Mouse (Mus musculus) limb, embryonic 10.5 days (tissue): ENCODE measurements around the gene Olfr1393. TPM values are rescaled to one million over a fixed set of nuclear protein-coding genes. Genes with fewer than 3 reads are reported as not detected.

Experiments used
- DNase-seq: peaks from one replicate; pipeline ENCODE4 v3.0.0-alpha.2; 2017; ENCODE audit warnings: low spot score
- H3K27ac ChIP-seq: fragments of 300-500 bp; sonication (generic); 2 replicates; pipeline ENCODE4 v1.5.1; 2016; ENCODE audit warnings: mild to moderate bottlenecking
- H3K27me3 ChIP-seq: fragments of 300-500 bp; sonication (generic); 2 replicates; pipeline ENCODE4 v1.6.1; 2016; ENCODE audit warnings: low read depth, mild to moderate bottlenecking; ENCODE audit not compliant: poor library complexity, severe bottlenecking
- H3K36me3 ChIP-seq: fragments of 300-500 bp; sonication (generic); 2 replicates; pipeline ENCODE4 v1.6.1; 2016; ENCODE audit warnings: mild to moderate bottlenecking, moderate library complexity
- H3K4me1 ChIP-seq: fragments of 300-500 bp; sonication (generic); 2 replicates; pipeline ENCODE4 v1.6.1; 2016
- H3K4me3 ChIP-seq: fragments of 300-500 bp; sonication (generic); 2 replicates; pipeline ENCODE4 v1.5.1; 2016; ENCODE audit warnings: mild to moderate bottlenecking, moderate library complexity
- H3K9me3 ChIP-seq: fragments of 300-500 bp; sonication (generic); replicated peaks from 2 replicates; pipeline ENCODE4 v1.6.1; 2016; ENCODE audit warnings: mild to moderate bottlenecking
- WGBS: fragments of 180-500 bp; shearing (Covaris S2); methylation state at CpG from one replicate; pipeline ENCODE4 v1.1.7; 2016; 5-methylcytosine and 5-hydroxymethylcytosine counted together
- polyA plus RNA-seq: library from polyadenylated mRNA; unstranded; fragments of >200 nt; fragmentation: Nextera tagmentation; extraction: Ambion mirVana; gene quantifications from 2 replicates; pipeline ENCODE4 v1.2.1, GENCODE M21; 2016

The Olfr1393 gene
- not detected in 2 replicates for polyA plus RNA-seq

DNA sequence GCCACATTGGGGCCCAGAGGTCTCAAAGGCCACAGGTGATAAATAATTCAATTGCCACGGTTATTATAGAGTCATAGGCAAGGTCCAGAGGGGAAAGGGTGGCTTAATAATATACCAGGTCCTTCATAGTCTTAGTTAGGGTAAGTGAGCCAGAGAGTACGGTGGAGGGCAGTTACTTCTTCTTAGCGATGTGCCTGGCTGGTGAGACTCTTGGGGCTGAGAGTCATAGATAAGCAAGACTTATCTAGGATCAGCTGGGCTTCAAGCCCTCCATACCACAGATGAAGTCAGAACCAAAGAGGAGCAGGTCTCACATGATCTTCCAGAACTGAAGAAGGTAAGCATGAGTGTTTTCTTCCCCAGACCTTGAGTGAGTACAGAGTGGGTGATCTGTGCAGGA lies at the start of gene Olfr1393:
Gene Olfr1393 (plus strand): TSS at position 83 of the 400 bp plus-strand sequence.
- Histone ChIP-seq H3K27me3 (no peaks in the 10 kb centered on the region), H3K4me3 (no peak within 1 kb of the TSS), H3K36me3 (no peaks in the 10 kb centered on the region), H3K4me1 (no peaks in the 10 kb centered on the region), H3K9me3 (no peaks in the 10 kb centered on the region), H3K27ac (no peak within 1 kb of the TSS)
- WGBS: 84% methylated on average over 3 of the region's 3 CpGs
- DNase-seq: no peak

DNA sequence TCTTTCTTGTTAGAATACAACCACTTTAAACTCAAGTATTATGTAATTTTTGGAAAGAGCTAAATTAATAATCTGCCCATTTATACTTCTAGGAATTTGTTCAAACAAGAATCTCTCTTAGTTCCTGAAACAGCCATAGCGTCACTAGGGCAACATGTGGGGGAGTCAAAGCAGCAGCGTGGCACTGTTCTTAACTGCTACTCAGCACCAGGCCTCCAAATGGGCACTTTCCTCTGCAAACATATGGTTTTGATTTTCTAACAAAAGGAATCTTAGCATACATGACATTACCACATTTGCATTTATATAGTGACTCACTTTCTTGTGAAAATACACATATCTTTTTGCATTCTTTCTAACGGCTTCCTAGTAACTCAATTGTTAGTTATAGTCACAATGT lies 45.3 kb upstream of the Olfr1393 start:
- no peaks in the 10 kb centered on the region for H3K36me3 ChIP-seq
- H3K9me3 ChIP-seq: no peaks in the 10 kb centered on the region
- H3K4me3 ChIP-seq: no peak overlapping the region
- H3K4me1 ChIP-seq: no peaks in the 10 kb centered on the region
- no peaks in the 10 kb centered on the region for H3K27me3 ChIP-seq
- no peak overlapping the region for H3K27ac ChIP-seq
- WGBS: 85% methylated on average over 3 of the region's 3 CpGs
- no peak for DNase-seq

DNA sequence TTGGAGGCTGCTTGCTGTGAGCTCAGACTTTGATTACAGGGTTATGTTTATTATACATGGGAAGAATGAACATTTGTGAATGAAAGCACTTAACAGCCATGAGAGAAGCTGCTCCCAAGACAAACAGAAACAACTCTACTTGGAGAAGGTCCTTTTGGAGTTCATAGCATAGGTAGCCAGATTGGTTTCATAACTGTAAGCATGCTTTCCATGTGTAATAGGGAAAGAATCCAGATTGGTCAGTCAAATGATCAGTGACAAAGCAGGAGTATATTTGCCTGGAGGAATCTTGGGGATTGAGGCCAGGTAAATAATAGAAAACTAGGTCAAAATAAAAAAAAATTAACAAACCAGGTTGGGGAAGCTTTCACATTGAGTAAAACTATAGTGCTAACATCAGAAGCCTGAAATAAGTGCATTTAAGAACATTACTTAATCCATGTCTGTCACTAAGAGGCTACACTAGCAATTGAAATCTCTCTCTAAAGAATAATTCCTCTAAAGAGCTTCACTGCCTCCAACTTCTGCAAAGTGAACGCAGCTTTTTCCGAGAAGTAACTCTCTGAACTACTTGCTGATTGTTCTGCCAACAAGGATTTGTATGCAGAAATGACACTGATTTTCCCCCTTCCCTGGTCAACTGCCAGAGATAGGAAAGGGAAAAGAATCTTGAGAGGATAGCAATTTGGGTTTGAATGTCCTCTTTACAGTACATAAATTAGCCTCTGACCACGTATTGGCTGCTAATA lies 42.5 kb upstream of the Olfr1393 start:
- H3K27me3 ChIP-seq: no peaks in the 10 kb centered on the region
- no peaks in the 10 kb centered on the region for H3K36me3 ChIP-seq
- no peak for DNase-seq
- WGBS: 82% methylated on average over 3 of the region's 3 CpGs
- H3K27ac ChIP-seq: no peak overlapping the region
- no peak overlapping the region for H3K4me3 ChIP-seq
- H3K9me3 ChIP-seq: no peaks in the 10 kb centered on the region
- no peaks in the 10 kb centered on the region for H3K4me1 ChIP-seq

DNA sequence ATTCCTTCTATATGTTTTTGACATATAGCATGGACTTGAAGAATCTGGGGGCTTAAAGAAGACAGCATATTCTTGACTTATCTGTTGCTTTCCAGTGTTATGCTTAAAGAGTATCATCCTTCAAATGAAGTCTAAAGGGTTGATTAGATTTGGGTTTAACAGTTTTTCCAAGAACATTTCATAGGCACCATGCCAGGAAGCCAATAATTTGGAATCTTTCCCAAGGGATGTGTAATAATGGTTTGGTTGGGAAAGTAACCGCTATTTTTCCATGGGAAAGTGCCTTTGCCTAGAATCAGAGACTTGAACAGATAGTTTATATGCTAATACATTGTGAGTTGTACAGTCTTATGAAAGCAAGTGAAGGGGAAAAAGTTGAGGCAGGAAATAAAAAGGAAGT lies 41.2 kb upstream of the Olfr1393 start:
- 83% methylated on average over 1 of the region's 1 CpGs for WGBS
- Histone ChIP-seq H3K27ac (no peak overlapping the region), H3K36me3 (no peaks in the 10 kb centered on the region), H3K4me1 (no peaks in the 10 kb centered on the region), H3K4me3 (no peak overlapping the region), H3K27me3 (no peaks in the 10 kb centered on the region), H3K9me3 (no peaks in the 10 kb centered on the region)
- DNase-seq: no peak

DNA sequence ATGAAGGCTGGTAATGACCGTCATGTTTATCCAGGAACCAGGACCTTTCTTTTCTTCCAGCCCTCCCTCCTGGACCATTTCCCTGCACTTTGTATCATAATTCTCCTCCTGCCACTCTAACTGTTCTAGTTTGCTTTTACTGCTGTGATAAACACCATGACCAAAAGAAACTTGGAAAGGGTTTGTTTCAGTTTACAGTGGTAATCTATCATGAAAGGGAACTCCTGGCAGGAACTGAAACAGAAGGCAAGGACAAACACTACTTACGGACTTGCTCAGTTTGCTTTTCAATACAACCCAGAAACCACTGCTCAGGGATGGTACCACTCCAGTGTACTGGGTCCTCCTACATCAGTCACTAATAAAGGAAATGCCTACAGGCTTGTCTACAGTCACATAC lies 40.6 kb upstream of the Olfr1393 start:
- Histone ChIP-seq H3K27me3 (no peaks in the 10 kb centered on the region), H3K4me1 (0 out of 2 replicates have a peak, but pooled peaks cover under 1% of the 10 kb centered on the region), H3K4me3 (no peak overlapping the region), H3K27ac (no peak overlapping the region), H3K9me3 (no peaks in the 10 kb centered on the region), H3K36me3 (no peaks in the 10 kb centered on the region)
- DNase-seq: no peak
- WGBS: 62% methylated on average over 2 of the region's 2 CpGs

DNA sequence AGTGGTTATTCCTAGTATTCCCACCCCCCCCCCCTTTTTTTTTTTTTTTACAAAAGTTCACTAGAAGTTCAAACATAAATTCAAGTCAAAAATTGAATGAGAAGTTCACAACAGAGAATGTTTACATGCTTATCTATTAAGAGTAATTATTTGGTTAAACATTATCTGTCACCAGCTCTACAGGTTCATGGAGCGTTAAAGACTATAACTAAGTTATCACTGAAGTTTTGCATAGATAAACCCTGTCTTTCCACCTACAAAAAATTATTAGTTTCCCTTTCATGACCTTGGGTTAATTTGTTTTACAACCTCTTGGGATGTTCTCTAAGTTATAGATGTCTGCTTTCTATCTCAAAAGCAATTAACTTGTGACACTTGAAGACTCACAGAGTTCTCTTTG lies 37.8 kb upstream of the Olfr1393 start:
- 92% methylated on average over 1 of the region's 1 CpGs for WGBS
- H3K27ac ChIP-seq: no peak overlapping the region

DNA sequence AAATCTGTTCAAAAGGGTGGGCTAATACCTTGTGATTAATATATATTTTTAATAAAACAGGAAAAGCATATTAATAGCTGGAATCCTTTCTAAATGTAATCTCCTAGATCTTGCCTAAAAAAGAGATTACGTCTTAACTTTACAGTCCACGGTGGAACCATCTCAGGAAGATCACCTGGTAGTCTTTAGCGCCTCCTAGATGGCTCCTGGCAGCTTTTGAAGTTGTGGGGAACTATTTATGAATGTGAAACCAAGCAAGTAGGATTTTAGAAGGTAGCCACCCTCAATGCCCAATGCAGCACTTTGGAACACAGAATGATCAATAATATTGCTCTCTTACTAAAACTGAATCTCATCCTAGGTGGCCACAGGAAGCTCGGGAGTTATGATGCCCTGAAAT lies 37.2 kb upstream of the Olfr1393 start:
- Histone ChIP-seq H3K27me3 (no peaks in the 10 kb centered on the region), H3K9me3 (no peaks in the 10 kb centered on the region), H3K27ac (no peak overlapping the region), H3K4me3 (no peak overlapping the region), H3K36me3 (no peaks in the 10 kb centered on the region), H3K4me1 (peaks cover 22% of the 10 kb centered on the region)
- no peak for DNase-seq
- 81% methylated on average over 4 of the region's 4 CpGs for WGBS

More for the DNA sequence above, 37.8 kb upstream of the Olfr1393 start:
- Histone ChIP-seq H3K36me3 (no peaks in the 10 kb centered on the region), H3K4me1 (peaks cover 16% of the 10 kb centered on the region), H3K4me3 (no peak overlapping the region), H3K9me3 (no peaks in the 10 kb centered on the region), H3K27me3 (no peaks in the 10 kb centered on the region)
- no peak for DNase-seq

DNA sequence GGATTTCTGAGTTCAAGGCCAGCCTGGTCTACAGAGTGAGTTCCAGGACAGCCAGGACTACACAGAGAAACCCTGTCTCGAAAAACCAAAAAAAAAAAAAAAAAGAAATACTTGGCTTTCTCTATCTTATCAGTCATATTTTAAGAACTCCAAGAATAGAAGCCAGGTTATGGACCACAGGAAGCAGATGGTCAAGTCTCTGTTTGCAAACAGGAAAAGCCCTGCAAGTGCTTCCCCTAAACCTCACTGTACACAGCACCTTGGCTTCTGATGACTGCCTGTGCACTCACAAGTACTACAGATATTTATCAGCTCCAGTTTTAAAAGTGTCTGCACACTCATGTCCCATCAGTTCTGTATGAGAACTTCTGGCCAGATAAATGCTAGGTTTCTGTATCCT lies 36.6 kb upstream of the Olfr1393 start:
- DNase-seq: no peak
- H3K36me3 ChIP-seq: no peaks in the 10 kb centered on the region
- H3K4me1 ChIP-seq: peaks cover 27% of the 10 kb centered on the region
- H3K4me3 ChIP-seq: no peak overlapping the region
- H3K27me3 ChIP-seq: no peaks in the 10 kb centered on the region
- no peaks in the 10 kb centered on the region for H3K9me3 ChIP-seq
- WGBS: 91% methylated on average over 1 of the region's 1 CpGs
- H3K27ac ChIP-seq: no peak overlapping the region

DNA sequence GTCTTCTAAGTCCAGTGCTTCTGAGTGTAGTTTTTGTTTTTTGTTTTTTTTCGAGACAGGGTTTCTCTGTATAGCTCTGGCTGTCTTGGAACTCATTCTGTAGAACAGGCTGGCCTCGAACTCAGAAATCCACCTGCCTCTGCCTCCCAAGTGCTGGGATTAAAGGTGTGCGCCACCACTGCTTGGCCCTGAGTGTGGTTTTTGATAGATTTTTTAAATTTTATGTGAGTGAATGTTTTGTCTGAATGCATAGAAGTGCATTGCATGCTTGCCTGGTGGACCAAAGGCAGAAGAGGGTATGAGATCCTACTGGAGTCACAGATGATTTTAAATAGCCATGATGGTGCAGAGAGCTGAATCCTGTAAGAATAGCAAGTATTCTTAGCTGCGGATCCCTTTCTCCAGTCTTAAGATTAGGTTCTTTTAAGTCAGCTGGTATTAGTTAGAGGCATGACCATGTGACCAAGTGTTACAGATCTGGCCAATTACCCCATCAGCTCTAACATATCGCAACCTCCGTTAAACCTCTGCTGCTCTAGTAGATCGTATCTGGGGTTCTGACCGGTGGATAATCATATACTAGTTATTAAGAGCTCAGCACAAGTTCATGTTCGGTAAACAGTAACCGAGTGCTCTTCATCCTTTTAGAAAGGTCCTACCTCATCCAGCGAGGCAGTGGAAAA lies 35.0 kb upstream of the Olfr1393 start:
- H3K4me1 ChIP-seq: peaks cover 39% of the 10 kb centered on the region
- peak overlapping the region; percentile 61 for H3K4me3 ChIP-seq
- peak overlapping the region; percentile 90 for H3K27ac ChIP-seq
- no peaks in the 10 kb centered on the region for H3K36me3 ChIP-seq
- DNase-seq: no peak
- no peaks in the 10 kb centered on the region for H3K27me3 ChIP-seq
- no peaks in the 10 kb centered on the region for H3K9me3 ChIP-seq
- WGBS: 22% methylated on average over 11 of the region's 11 CpGs

DNA sequence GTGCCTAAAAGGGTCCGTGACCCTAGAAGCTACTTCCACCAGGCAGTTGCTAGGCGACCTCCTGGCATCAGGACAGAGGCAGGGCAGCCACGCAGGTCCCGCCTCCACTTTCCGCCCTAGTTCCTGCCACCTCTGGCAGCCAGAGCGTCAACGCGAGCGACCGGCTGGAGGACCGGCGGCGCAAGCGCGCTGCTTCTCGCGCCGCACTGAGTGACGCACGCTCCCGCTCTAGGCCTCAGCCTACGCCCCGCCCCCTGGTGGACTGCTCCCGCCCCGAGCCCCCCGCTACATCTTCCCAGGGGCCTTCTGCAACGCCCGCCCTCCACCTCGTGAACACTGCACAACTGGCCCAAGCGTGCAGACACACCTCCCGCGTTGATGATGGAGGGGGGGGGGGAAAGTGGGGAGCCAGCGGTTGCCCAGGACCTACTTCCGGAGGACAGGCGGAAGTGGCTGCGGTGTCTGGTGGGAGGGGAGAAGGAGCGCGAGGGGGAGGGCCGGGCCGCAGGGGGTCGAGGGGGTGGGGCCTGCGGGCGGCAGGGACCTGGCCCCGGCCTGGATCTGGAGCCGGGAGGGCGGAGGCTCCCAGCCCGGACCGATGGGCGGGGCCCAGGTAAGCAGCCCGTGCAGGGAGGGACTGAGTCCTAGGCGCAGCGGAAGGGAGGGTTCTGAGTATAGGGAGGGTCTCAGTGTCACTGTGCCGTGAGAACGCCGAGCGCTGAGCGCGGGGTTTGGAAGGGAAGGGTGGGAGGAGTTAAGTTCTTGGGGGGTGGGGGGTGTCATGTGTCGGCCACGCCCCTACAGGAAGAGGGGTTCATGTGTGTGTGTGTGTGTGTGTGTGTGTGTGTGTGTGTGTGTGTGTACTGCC lies 34.1 kb upstream of the Olfr1393 start, which contains the start of gene Mgat1:
Gene Mgat1 (plus strand): TSS at position 465 of the 868 bp plus-strand sequence.
- no peaks in the 10 kb centered on the region for H3K36me3 ChIP-seq
- under 1% methylated on average over 57 of the region's 60 CpGs for WGBS

DNA sequence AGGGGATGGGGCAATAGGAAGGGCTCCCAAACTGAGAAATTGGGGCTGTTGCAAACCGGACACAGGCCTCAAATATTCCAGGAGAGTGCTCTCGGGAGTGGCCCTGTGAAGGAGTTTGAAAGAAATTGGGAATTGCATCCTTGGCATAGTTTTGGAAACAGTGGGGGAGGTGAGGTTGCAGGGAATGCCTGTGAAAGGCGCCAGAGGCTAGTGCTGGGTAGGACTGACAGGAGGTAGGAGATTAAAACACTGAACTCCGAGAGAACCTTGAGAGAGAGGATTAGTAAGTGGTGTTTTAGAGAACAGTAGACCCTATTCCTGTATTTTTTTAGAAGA lies 33.5 kb upstream of the Olfr1393 start:
- DNase-seq: peak; percentile 44
- 3% methylated on average over 4 of the region's 4 CpGs for WGBS
- Histone ChIP-seq H3K36me3 (no peaks in the 10 kb centered on the region), H3K27me3 (no peaks in the 10 kb centered on the region), H3K9me3 (no peaks in the 10 kb centered on the region), H3K4me3 (peak overlapping the region; percentile 61), H3K4me1 (peaks cover 46% of the 10 kb centered on the region), H3K27ac (peak overlapping the region; percentile 90)

More for the DNA sequence above, 34.1 kb upstream of the Olfr1393 start, which contains the start of gene Mgat1:
- Histone ChIP-seq H3K27ac (peak within 1 kb of the TSS; percentile 90), H3K4me3 (peak within 1 kb of the TSS; percentile 61), H3K9me3 (no peaks in the 10 kb centered on the region), H3K27me3 (no peaks in the 10 kb centered on the region), H3K4me1 (peaks cover 40% of the 10 kb centered on the region)
- DNase-seq: peak; percentile 97

DNA sequence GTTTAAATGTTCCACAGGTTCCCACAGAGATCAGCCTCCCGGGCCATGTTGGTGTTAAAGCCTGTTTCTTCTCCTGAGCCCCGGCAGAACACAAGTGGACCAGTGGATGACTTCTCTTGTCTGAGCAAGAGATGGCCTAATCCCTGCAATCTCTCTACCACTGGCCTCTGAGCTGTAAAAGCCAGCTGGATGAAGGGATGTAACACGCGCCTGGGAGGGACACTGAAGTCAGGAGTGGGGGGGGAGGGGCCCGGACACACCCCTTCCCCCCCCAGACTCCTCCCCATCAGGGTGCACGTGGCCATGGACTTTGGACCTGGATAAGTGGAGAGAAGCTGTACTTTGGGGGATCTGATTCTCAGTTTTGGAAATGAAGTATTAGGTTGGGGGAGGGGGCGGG lies 32.9 kb upstream of the Olfr1393 start:
- H3K9me3 ChIP-seq: no peaks in the 10 kb centered on the region
- 19% methylated on average over 7 of the region's 7 CpGs for WGBS
- peaks cover 52% of the 10 kb centered on the region for H3K4me1 ChIP-seq
- DNase-seq: peak; percentile 42
- H3K36me3 ChIP-seq: no peaks in the 10 kb centered on the region
- H3K4me3 ChIP-seq: peak overlapping the region; percentile 61
- no peaks in the 10 kb centered on the region for H3K27me3 ChIP-seq
- H3K27ac ChIP-seq: peak overlapping the region; percentile 90
